In genomic region chr5:123670800-123671472, GRCm38 (mm10) we compare ENCODE assay signal across 9 mouse cellular contexts. TPM values are rescaled to one million over a fixed set of nuclear protein-coding genes. Genes with fewer than 3 reads are reported as not detected.
DNase-seq lines count a peak whose midpoint lies in the region; ATAC-seq lines count a peak whose summit lies in the region.
"Had no signal": no experiment of that assay in that cellular context is flagged by ENCODE, and none has a peak within 500 bp of the region (broad histone marks: within the 10 kb centered on the region; RNA-seq: fewer than 3 reads in every experiment).

No protein-coding gene starts in this region.

- no peaks in the 10 kb centered on the region for H3K9me3 ChIP-seq in midbrain, embryonic 10.5 days (replicated peaks)
- H3K9me3 ChIP-seq in midbrain, embryonic 11.5 days (ENCODE audit: control insufficient read depth, low read length): no peaks in the 10 kb centered on the region
- H3K9me3 ChIP-seq: midbrain, embryonic 12.5 days had no signal

- peaks cover 31% of the 10 kb centered on the region for H3K4me1 ChIP-seq in midbrain, embryonic 10.5 days
- peaks cover 9% of the 10 kb centered on the region for H3K4me1 ChIP-seq in midbrain, embryonic 11.5 days (ENCODE audit: control insufficient read depth, insufficient read depth, low read length)

- H3K9ac ChIP-seq in midbrain, embryonic 11.5 days (ENCODE audit: low read length): no peak overlapping the region
- H3K9ac ChIP-seq: midbrain, embryonic 12.5 days had no signal

- H3K4me2 ChIP-seq in midbrain, embryonic 11.5 days: no peak overlapping the region
- H3K4me2 ChIP-seq: midbrain, embryonic 12.5 days had no signal

- WGBS in midbrain, embryonic 10.5 days: 51% methylated on average over 14 of the region's 14 CpGs
- WGBS in midbrain, embryonic 11.5 days: 51% methylated on average over 14 of the region's 14 CpGs

- H3K27me3 ChIP-seq in midbrain, embryonic 10.5 days (ENCODE audit: low read depth, poor library complexity, severe bottlenecking): no peaks in the 10 kb centered on the region
- no peaks in the 10 kb centered on the region for H3K27me3 ChIP-seq in midbrain, embryonic 11.5 days (ENCODE audit: control insufficient read depth, insufficient read depth, low read length)
- H3K27me3 ChIP-seq: midbrain, embryonic 12.5 days had no signal

- H3K4me3 ChIP-seq in midbrain, embryonic 10.5 days: no peak overlapping the region
- no peak overlapping the region for H3K4me3 ChIP-seq in midbrain, embryonic 11.5 days (ENCODE audit: low read depth, low read length)
- H3K4me3 ChIP-seq: midbrain, embryonic 12.5 days had no signal

- DNase-seq in midbrain, embryonic 10.5 days (ENCODE audit: low spot score): peak; percentile 16
- DNase-seq in midbrain, embryonic 11.5 days (ENCODE audit: low spot score, missing footprints): no peak
- DNase-seq in adrenal gland, postnatal 36 days: peak; percentile 63 to 68
- peak; percentile 80 to 82 for DNase-seq in heart, adult 9 months (ENCODE audit: low spot score in 2 of 2)
- DNase-seq in kidney, postnatal 36 days: peak; percentile 51 to 62
- peak; percentile 34 to 40 for DNase-seq in monocyte, adult 2 months (ENCODE audit: low read depth in 1 of 2, low spot score in 2 of 2)
- no peak for DNase-seq in cerebellum, postnatal 10 days
- DNase-seq in cerebellum, postnatal 36 days: no peak

- no peak overlapping the region for H3K27ac ChIP-seq in midbrain, embryonic 10.5 days (replicated peaks)
- no peak overlapping the region; the same call in 1 of the 2 replicates for H3K27ac ChIP-seq in midbrain, embryonic 11.5 days (ENCODE audit: low read depth, low read length)
- H3K27ac ChIP-seq: midbrain, embryonic 12.5 days had no signal

- ATAC-seq in midbrain, embryonic 11.5 days (ENCODE audit: low FRiP score): no peak

- H3K36me3 ChIP-seq in midbrain, embryonic 10.5 days: no peaks in the 10 kb centered on the region
- H3K36me3 ChIP-seq in midbrain, embryonic 11.5 days (ENCODE audit: control insufficient read depth, insufficient read depth, low read length): no peaks in the 10 kb centered on the region

RNA-seq across cellular contexts. Expression of gene Clip1, which starts 13.5 kb away (rescaled TPM):
- 51.3 and 55.8 TPM in 2 replicates for polyA plus RNA-seq in midbrain, embryonic 10.5 days (2016; fragmentation: Nextera tagmentation; extraction: Ambion mirVana)
- polyA plus RNA-seq in midbrain, embryonic 11.5 days (2014; fragmentation: Nextera tagmentation; extraction: Ambion mirVana): 42.8 and 46.8 TPM in 2 replicates
- total RNA-seq in adrenal gland, postnatal 36 days (2021): 10 to 100 TPM; 70.7 to 75.3 TPM

RNA-seq across cellular contexts. Expression of gene Zcchc8, which starts 50.0 kb away (rescaled TPM):
- 90.1 and 94.5 TPM in 2 replicates for polyA plus RNA-seq in midbrain, embryonic 10.5 days (2016; fragmentation: Nextera tagmentation; extraction: Ambion mirVana)
- polyA plus RNA-seq in midbrain, embryonic 11.5 days (2014; fragmentation: Nextera tagmentation; extraction: Ambion mirVana): 80.8 and 84.7 TPM in 2 replicates
- 10 to 100 TPM; 37.1 to 44.4 TPM for total RNA-seq in adrenal gland, postnatal 36 days (2021)

Comparison
In these comparisons a context has a peak if more than half of its experiments do, and no peak if none do; other contexts are left out.
1. DNase-seq: peak in midbrain, embryonic 10.5 days (single experiment), adrenal gland, postnatal 36 days (2 of 2), heart, adult 9 months (2 of 2), kidney, postnatal 36 days (2 of 2) and monocyte, adult 2 months (2 of 2); none in midbrain, embryonic 11.5 days (single experiment), cerebellum, postnatal 10 days (0 of 2) and cerebellum, postnatal 36 days (0 of 2).